Mouse (Mus musculus) heart, adult 18-20 months (tissue): ENCODE data around the gene Naglu. TPM values are rescaled to one million over a fixed set of nuclear protein-coding genes. Genes with fewer than 3 reads are reported as not detected.
"Not testable (repeated sequence)": the region's sequence is repeated elsewhere in the genome, so short reads cannot be mapped to it uniquely, and the experiment has no call there.

Experiments
- DNase-seq, 2 experiments: peaks; one replicate each; pipeline ENCODE4 v3.0.0; 2021 to 2022; ENCODE audit warnings: mixed read lengths in 1 of 2
- microRNA-seq, 2 experiments: library from miRNA; unstranded; fragments of <30 nt; microRNA quantifications; one replicate each; pipeline ENCODE4 v1.2.0; 2022
- total RNA-seq, 2 experiments: library from RNA; stranded (reverse); gene quantifications; 2 replicates each; pipeline ENCODE4 v1.2.3; 2021

The Naglu gene
- total RNA-seq, 2 experiments from 2014 or later: 7.2 to 8.4 TPM

DNA sequence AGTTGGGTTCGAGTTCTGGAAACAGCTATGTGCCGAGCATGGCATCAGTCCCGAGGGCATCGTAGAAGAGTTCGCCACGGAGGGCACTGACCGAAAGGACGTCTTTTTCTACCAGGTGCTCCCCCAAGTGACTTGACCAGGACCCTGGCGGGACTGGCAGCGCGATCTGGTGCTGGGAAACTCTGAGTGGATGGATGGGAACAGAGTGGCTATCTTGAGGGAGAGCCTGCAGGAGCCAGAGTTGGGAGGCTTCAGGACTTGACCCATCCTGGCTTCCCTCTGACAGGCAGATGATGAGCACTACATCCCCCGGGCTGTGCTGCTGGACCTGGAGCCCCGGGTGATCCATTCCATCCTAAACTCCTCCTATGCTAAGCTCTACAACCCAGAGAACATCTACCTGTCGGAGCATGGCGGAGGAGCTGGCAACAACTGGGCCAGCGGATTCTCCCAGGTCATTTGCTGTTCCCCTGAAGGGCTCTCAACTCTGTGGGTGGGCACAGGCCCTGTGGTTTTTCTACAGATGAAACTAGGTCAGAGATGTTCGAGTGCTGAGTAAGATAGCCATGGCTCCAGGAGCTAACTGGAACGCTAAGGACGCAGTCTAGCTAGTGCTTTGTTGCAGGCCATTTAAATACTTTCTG is 50.9 kb downstream of the Naglu start:
- DNase-seq: peak in 1 of 2 experiments; percentile 11

DNA sequence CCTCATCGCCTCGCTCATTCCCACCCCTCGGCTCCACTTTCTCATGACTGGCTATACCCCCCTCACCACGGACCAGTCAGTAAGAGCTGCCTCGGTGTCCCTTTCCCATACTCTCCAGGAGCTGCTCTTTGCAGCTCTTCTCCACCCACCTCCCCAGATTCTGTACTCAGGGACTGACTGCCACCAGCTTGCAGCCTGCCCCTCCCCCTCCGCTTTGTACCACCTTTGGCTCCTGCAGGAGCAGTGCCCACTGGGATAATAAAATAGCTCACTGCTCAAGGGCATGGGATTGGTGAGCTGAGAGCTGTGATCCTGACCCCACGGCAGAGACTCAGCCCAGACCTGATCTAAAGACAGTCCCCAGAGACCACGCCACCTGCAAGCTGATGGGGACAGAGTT is 54.7 kb downstream of the Naglu start:
- DNase-seq: not testable (repeated sequence)

DNA sequence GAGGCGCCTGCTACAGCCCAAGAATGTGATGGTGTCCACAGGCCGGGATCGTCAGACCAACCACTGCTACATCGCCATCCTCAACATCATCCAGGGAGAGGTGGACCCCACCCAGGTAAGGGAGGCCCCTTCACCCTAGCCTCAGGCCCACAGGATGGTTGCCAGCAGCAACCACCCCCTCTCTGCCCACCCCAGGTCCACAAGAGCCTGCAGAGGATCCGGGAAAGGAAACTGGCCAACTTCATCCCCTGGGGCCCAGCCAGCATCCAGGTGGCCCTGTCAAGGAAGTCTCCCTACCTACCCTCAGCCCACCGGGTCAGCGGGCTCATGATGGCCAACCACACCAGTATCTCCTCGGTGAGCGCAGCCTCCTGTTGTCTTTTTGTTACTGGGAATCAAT is 55.2 kb downstream of the Naglu start:
- not testable (repeated sequence) for DNase-seq

DNA sequence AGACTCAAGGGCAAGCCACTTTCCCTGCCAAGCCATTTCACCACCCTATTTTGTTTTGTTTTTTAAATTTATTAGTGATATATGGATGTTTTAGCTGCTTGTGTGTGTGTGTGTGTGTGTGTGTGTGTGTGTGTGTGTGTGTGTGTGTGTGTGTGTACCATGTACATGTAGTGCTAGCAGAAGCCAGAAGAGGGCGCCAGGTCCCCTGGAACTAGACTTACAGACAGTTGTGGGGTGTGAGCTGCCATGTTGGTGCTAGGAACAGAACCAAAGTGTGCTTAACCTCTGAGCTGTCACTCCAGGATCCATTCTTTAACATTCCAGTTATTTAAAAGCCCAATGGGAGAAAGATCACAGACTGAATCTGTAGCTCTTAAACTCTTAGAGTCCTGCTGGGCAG is 57.3 kb downstream of the Naglu start:
- DNase-seq: no peak

Small RNA genes lying within 50 kb of the gene (microRNA-seq; reads per million reads assigned to microRNA genes)
- 0 to 0.81 reads per million in 2 experiments for gene Mir6928

Other genes with a start within 250 kb of the Naglu start
- gene Stat5b, start 219.3 kb upstream of the Naglu start, total RNA-seq: 10 to 100 TPM; 55.0 to 60.1 TPM
- gene Stat5a, start 210.7 kb upstream of the Naglu start, total RNA-seq: 10 to 100 TPM; 17.2 to 23.0 TPM
- gene Stat3, start 130.5 kb upstream of the Naglu start, total RNA-seq: 10 to 100 TPM; 71.8 to 83.2 TPM
- gene Cavin1, start 99.1 kb upstream of the Naglu start, total RNA-seq: 100 to 1,000 TPM; 192 to 214 TPM
- 10 to 100 TPM; 87.1 to 92.2 TPM for gene Atp6v0a1, start 60.6 kb upstream of the Naglu start, total RNA-seq
- gene Hsd17b1, start 8.4 kb downstream of the Naglu start, total RNA-seq: under 1 TPM; 0.41 to 0.77 TPM
- gene Coasy, start 12.6 kb downstream of the Naglu start, total RNA-seq: 10 to 100 TPM; 17.4 to 18.8 TPM
- 10 to 100 TPM; 17.2 to 17.9 TPM for gene Mlx, start 17.3 kb downstream of the Naglu start, total RNA-seq
- 1 to 10 TPM; 2.4 to 2.6 TPM for gene Psmc3ip, start 25.4 kb downstream of the Naglu start, total RNA-seq
- 10 to 100 TPM; 29.7 to 31.6 TPM for gene Retreg3, start 49.9 kb downstream of the Naglu start, total RNA-seq
- 10 to 100 TPM; 23.9 to 25.6 TPM for gene Tubg1, start 49.9 kb downstream of the Naglu start, total RNA-seq
- 1 to 10 TPM; 2.3 to 3.7 TPM for gene Tubg2, start 85.9 kb downstream of the Naglu start, total RNA-seq
- gene Cntnap1, start 100.5 kb downstream of the Naglu start, total RNA-seq: 1 to 10 TPM; 1.1 to 1.9 TPM
- gene Plekhh3, start 101.3 kb downstream of the Naglu start, total RNA-seq: 10 to 100 TPM; 12.6 to 12.8 TPM
- not detected for gene Ccr10, start 105.4 kb downstream of the Naglu start, total RNA-seq
- gene Ezh1, start 156.5 kb downstream of the Naglu start, total RNA-seq: 10 to 100 TPM; 29.8 to 36.4 TPM
- gene Ramp2, start 176.0 kb downstream of the Naglu start, total RNA-seq: 100 to 1,000 TPM in 1 of 2 experiments, 10 to 100 TPM in 1; 74.7 to 100 TPM
- 100 to 1,000 TPM in 1 of 2 experiments, 10 to 100 TPM in 1; 87.3 to 107 TPM for gene Vps25, start 183.7 kb downstream of the Naglu start, total RNA-seq
- gene Wnk4, start 190.6 kb downstream of the Naglu start, total RNA-seq: 10 to 100 TPM in 1 of 2 experiments, 1 to 10 TPM in 1; 9.4 to 12.9 TPM
- under 1 TPM; 0.15 to 0.23 TPM for gene Cntd1, start 209.0 kb downstream of the Naglu start, total RNA-seq
- 100 to 1,000 TPM in 1 of 2 experiments, 10 to 100 TPM in 1; 98.3 to 108 TPM for gene Coa3, start 209.1 kb downstream of the Naglu start, total RNA-seq
- gene Becn1, start 232.3 kb downstream of the Naglu start, total RNA-seq: 10 to 100 TPM; 85.4 to 96.5 TPM
- gene Psme3, start 246.2 kb downstream of the Naglu start, total RNA-seq: 10 to 100 TPM; 65.0 to 86.3 TPM